ENCODE assay signal across 16 mouse cellular contexts in the genomic region with DNA sequence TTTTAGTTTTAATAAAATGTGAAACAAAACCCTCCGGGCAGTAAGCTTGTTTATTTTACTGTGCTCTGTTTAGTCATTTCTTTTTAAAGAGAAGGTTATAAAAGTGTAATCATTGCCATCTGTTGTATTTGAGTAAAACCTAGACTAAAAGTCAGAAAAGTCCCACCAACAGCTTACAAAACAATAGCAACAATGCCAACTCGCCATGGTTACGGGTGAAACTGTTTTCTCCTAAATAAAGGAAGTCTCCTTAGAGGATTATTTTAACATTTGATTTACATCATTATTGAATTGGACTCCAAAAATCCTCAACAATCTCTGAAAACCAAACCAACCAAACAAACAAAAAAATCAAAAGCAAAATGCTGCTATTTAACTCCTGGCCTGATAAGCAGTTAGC. TPM values are rescaled to one million over a fixed set of nuclear protein-coding genes. Genes with fewer than 3 reads are reported as not detected.
A peak's percentile ranks its signal among the peaks of the same experiment; 100 is the strongest.
DNase-seq lines count a peak whose midpoint lies in the region; ATAC-seq and TF ChIP-seq lines count a peak whose summit lies in the region.
"Had no signal": no experiment of that assay in that cellular context is flagged by ENCODE, and none has a peak within 500 bp of the region (broad histone marks: within the 10 kb centered on the region; RNA-seq: fewer than 3 reads in every experiment).

No protein-coding gene starts in this region.

- H3K4me1 ChIP-seq in embryonic facial prominence, embryonic 14.5 days (ENCODE audit: control insufficient read depth, insufficient read depth, low read length) = no peaks in the 10 kb centered on the region
- no peaks in the 10 kb centered on the region for H3K4me1 ChIP-seq in hindbrain, embryonic 13.5 days (replicated peaks)
- H3K4me1 ChIP-seq: liver, embryonic 13.5 days; midbrain, embryonic 13.5 days; stomach, embryonic 15.5 days had no signal

- H3K36me3 ChIP-seq in embryonic facial prominence, embryonic 14.5 days (ENCODE audit: control insufficient read depth, insufficient read depth, low read length) = no peaks in the 10 kb centered on the region
- no peaks in the 10 kb centered on the region for H3K36me3 ChIP-seq in hindbrain, embryonic 13.5 days
- H3K36me3 ChIP-seq: liver, embryonic 13.5 days; midbrain, embryonic 13.5 days; stomach, embryonic 15.5 days had no signal

- TF ChIP-seq CTCF in layer of hippocampus, adult 2 months (conservative IDR thresholded peaks at IDR 0.05) = no peak

- 73% methylated on average over 3 of the region's 3 CpGs for WGBS in embryonic facial prominence, embryonic 14.5 days
- WGBS in hindbrain, embryonic 13.5 days = 84% methylated on average over 3 of the region's 3 CpGs

- no peaks in the 10 kb centered on the region for H3K27me3 ChIP-seq in embryonic facial prominence, embryonic 14.5 days (replicated peaks; ENCODE audit: control insufficient read depth, insufficient read depth, low read length)
- H3K27me3 ChIP-seq in hindbrain, embryonic 13.5 days = no peaks in the 10 kb centered on the region
- H3K27me3 ChIP-seq: liver, embryonic 13.5 days; midbrain, embryonic 13.5 days; stomach, embryonic 15.5 days had no signal

- no peaks in the 10 kb centered on the region for H3K9me3 ChIP-seq in embryonic facial prominence, embryonic 14.5 days (ENCODE audit: control insufficient read depth, low read length)
- no peaks in the 10 kb centered on the region for H3K9me3 ChIP-seq in hindbrain, embryonic 13.5 days
- H3K9me3 ChIP-seq: liver, embryonic 13.5 days; midbrain, embryonic 13.5 days; stomach, embryonic 15.5 days had no signal

- no peak overlapping the region for H3K4me3 ChIP-seq in layer of hippocampus, adult 2 months
- no peak overlapping the region for H3K4me3 ChIP-seq in embryonic facial prominence, embryonic 14.5 days (ENCODE audit: low read depth, low read length)
- H3K4me3 ChIP-seq in hindbrain, embryonic 13.5 days = no peak overlapping the region
- H3K4me3 ChIP-seq: heart, adult 2 months; liver, embryonic 13.5 days; midbrain, embryonic 13.5 days; myocyte; stomach, embryonic 15.5 days had no signal

- peak in 1 of 2 experiments; percentile 18 for DNase-seq in layer of hippocampus, adult 2 months (ENCODE audit: low spot score in 2 of 2)
- no peak for DNase-seq in layer of hippocampus, adult 9-10 months (ENCODE audit: low spot score)
- DNase-seq in embryonic facial prominence, embryonic 14.5 days (ENCODE audit: low spot score) = peak; percentile 49
- peak; percentile 9 to 31 for DNase-seq in gastrocnemius, adult 8-10 months (ENCODE audit: low spot score in 2 of 2)
- peak; percentile 16 for DNase-seq in lung, postnatal 25 days (ENCODE audit: low spot score)
- no peak for DNase-seq in retina, embryonic 14.5 days (ENCODE audit: low spot score)
- DNase-seq: cerebellum, adult 11-12 months had no signal

- peak overlapping the region; percentile 18; the same call in 1 of the 2 replicates for H3K27ac ChIP-seq in layer of hippocampus, adult 2 months
- H3K27ac ChIP-seq in embryonic facial prominence, embryonic 14.5 days (replicated peaks; ENCODE audit: low read depth, low read length) = no peak overlapping the region; the same call in 1 of the 2 replicates
- H3K27ac ChIP-seq in hindbrain, embryonic 13.5 days = no peak overlapping the region
- H3K27ac ChIP-seq: heart, adult 2 months; liver, embryonic 13.5 days; macrophage; midbrain, embryonic 13.5 days; stomach, embryonic 15.5 days had no signal

- H3K4me2 ChIP-seq in embryonic facial prominence, embryonic 14.5 days (ENCODE audit: low read depth, low read length) = no peak overlapping the region
- no peak overlapping the region for H3K4me2 ChIP-seq in hindbrain, embryonic 13.5 days
- H3K4me2 ChIP-seq: liver, embryonic 13.5 days; midbrain, embryonic 13.5 days; stomach, embryonic 15.5 days had no signal

- ATAC-seq in embryonic facial prominence, embryonic 14.5 days (ENCODE audit: low read depth) = no peak
- no peak for ATAC-seq in hindbrain, embryonic 13.5 days (ENCODE audit: low FRiP score)

- no peak overlapping the region for H3K9ac ChIP-seq in embryonic facial prominence, embryonic 14.5 days (ENCODE audit: low read depth, low read length)
- no peak overlapping the region for H3K9ac ChIP-seq in hindbrain, embryonic 13.5 days
- H3K9ac ChIP-seq: liver, embryonic 13.5 days; midbrain, embryonic 13.5 days; stomach, embryonic 15.5 days had no signal

RNA-seq across cellular contexts. Expression of a gene that starts 35.6 kb away (rescaled TPM):
- 100 to 1,000 TPM; 270 to 283 TPM for total RNA-seq in layer of hippocampus, adult 2 months (2021)
- 5.8 and 7.0 TPM in 2 replicates for polyA plus RNA-seq in embryonic facial prominence, embryonic 14.5 days (2014; fragmentation: Nextera tagmentation; extraction: Ambion mirVana)
- under 1 TPM; 0.19 to 0.80 (median 0.53) TPM for total RNA-seq in gastrocnemius, adult 8-10 months (2022)
- 131 and 139 TPM in 2 replicates for polyA plus RNA-seq in hindbrain, embryonic 13.5 days (2015; fragmentation: Nextera tagmentation; extraction: Ambion mirVana)
- total RNA-seq: hematopoietic stem cell, adult 5-6 weeks; neutrophil, adult 5-6 weeks had no signal
- polyA plus RNA-seq: macrophage, myocyte had no signal

RNA-seq across cellular contexts. Expression of a gene that starts 55.7 kb away (rescaled TPM):
- 1 to 10 TPM in 1 of 2 experiments, under 1 TPM in 1; 0.81 to 1.2 TPM for total RNA-seq in layer of hippocampus, adult 2 months (2021)
- 12.0 and 12.4 TPM in 2 replicates for polyA plus RNA-seq in embryonic facial prominence, embryonic 14.5 days (2014; fragmentation: Nextera tagmentation; extraction: Ambion mirVana)
- 1 to 10 TPM in 3 of 4 experiments, under 1 TPM in 1; 0.94 to 2.7 (median 1.6) TPM for total RNA-seq in gastrocnemius, adult 8-10 months (2022)
- polyA plus RNA-seq in hindbrain, embryonic 13.5 days (2015; fragmentation: Nextera tagmentation; extraction: Ambion mirVana) = 4.2 and 4.9 TPM in 2 replicates
- total RNA-seq: hematopoietic stem cell, adult 5-6 weeks; neutrophil, adult 5-6 weeks had no signal
- polyA plus RNA-seq: macrophage, myocyte had no signal

Comparison
In these comparisons a context has a peak if more than half of its experiments do, and no peak if none do; other contexts are left out.
1. DNase-seq: peak in embryonic facial prominence, embryonic 14.5 days (single experiment), gastrocnemius, adult 8-10 months (2 of 2) and lung, postnatal 25 days (single experiment); none in layer of hippocampus, adult 9-10 months (single experiment) and retina, embryonic 14.5 days (single experiment).
2. RNA of a gene that starts 35.6 kb away (total RNA-seq): 270 to 283 TPM in layer of hippocampus, adult 2 months; 0.19 to 0.80 TPM in gastrocnemius, adult 8-10 months; every median in the first group is over 100 times any median in the second.